Mouse (Mus musculus) hindbrain, postnatal 0 days (tissue): ENCODE data around the gene Ptges3. TPM values are rescaled to one million over a fixed set of nuclear protein-coding genes. Genes with fewer than 3 reads are reported as not detected.

Experiments used
- ATAC-seq: fragments of 200-750 bp; cut with Nextera tagmentation; 2 replicates; pipeline ENCODE4 v1.8.0; 2017; ENCODE audit warnings: mild to moderate bottlenecking, moderate TSS enrichment, moderate library complexity
- DNase-seq: peaks from one replicate; pipeline ENCODE4 v3.0.0-alpha.2; 2015; ENCODE audit warnings: low spot score
- H3K27ac ChIP-seq: fragments of 300-500 bp; sonication (generic); 2 replicates; pipeline ENCODE4 v1.5.1; 2014; ENCODE audit warnings: mild to moderate bottlenecking
- H3K27me3 ChIP-seq: fragments of 300-500 bp; sonication (generic); 2 replicates; pipeline ENCODE4 v1.6.1; 2014; ENCODE audit warnings: low read length, mixed read lengths; ENCODE audit not compliant: insufficient read depth
- H3K36me3 ChIP-seq: fragments of 300-500 bp; sonication (generic); 2 replicates; pipeline ENCODE4 v1.6.1; 2014; ENCODE audit warnings: low read length, mixed read lengths; ENCODE audit not compliant: insufficient read depth
- H3K4me1 ChIP-seq: fragments of 300-500 bp; sonication (generic); 2 replicates; pipeline ENCODE4 v1.6.1; 2014; ENCODE audit warnings: antibody characterized with exemption, low read length, mixed read lengths; ENCODE audit not compliant: insufficient read depth
- H3K4me2 ChIP-seq: fragments of 300-500 bp; sonication (generic); 2 replicates; pipeline ENCODE4 v1.6.1; 2014; ENCODE audit warnings: low read depth, mild to moderate bottlenecking, low read length, moderate library complexity, mixed read lengths
- H3K4me3 ChIP-seq: fragments of 300-500 bp; sonication (generic); 2 replicates; pipeline ENCODE4 v1.5.1; 2014; ENCODE audit warnings: low read length
- H3K9ac ChIP-seq: fragments of 300-500 bp; sonication (generic); replicated peaks from 2 replicates; pipeline ENCODE4 v1.6.1; 2014; ENCODE audit warnings: mild to moderate bottlenecking, low read length, moderate library complexity, mixed read lengths
- H3K9me3 ChIP-seq: fragments of 300-500 bp; sonication (generic); 2 replicates; pipeline ENCODE4 v1.6.1; 2016; ENCODE audit warnings: low read length, mixed read lengths
- CTCF ChIP-seq: IDR thresholded peaks from 2 replicates; pipeline ENCODE4 v1.5.1; 2016; ENCODE audit warnings: antibody characterized with exemption, control low read depth, low read depth
- WGBS: fragments of 180-500 bp; shearing (Covaris S2); extraction: QIAGEN DNeasy Blood & Tissue Kit; methylation state at CpG from one replicate; pipeline ENCODE4 v1.1.7; 2014; 5-methylcytosine and 5-hydroxymethylcytosine counted together
- polyA plus RNA-seq: library from polyadenylated mRNA; unstranded; fragments of >200 nt; fragmentation: Nextera tagmentation; extraction: Ambion mirVana; gene quantifications from 2 replicates; pipeline ENCODE4 v1.2.1, GENCODE M21; 2015
- total RNA-seq: library from RNA; depleted of rRNA; stranded (reverse); fragments of >200 nt; gene quantifications from 2 replicates; pipeline ENCODE4 v1.2.3, GENCODE M21; 2014

The Ptges3 gene
- total and polyA plus RNA-seq, 2 experiments from 2014 or later, result 87.7 to 417 TPM

GRCm38 (mm10) chr10:128093496-128094294 is 34.9 kb downstream of the Ptges3 start:
- peak overlapping the region; percentile 72 for H3K4me3 ChIP-seq
- no peak for TF ChIP-seq CTCF
- peaks cover 27% of the 10 kb centered on the region for H3K4me1 ChIP-seq
- DNase-seq (peak; percentile 19), ATAC-seq (no peak)
- no peaks in the 10 kb centered on the region for H3K27me3 ChIP-seq
- H3K9me3 ChIP-seq, result no peaks in the 10 kb centered on the region
- peak overlapping the region; percentile 78 for H3K27ac ChIP-seq
- peaks cover 13% of the 10 kb centered on the region for H3K36me3 ChIP-seq
- H3K4me2 ChIP-seq, result peak overlapping the region; percentile 88
- H3K9ac ChIP-seq, result peak overlapping the region; percentile 61
- 17% methylated on average over 13 of the region's 13 CpGs for WGBS

GRCm38 (mm10) chr10:128094340-128094968 is 35.7 kb downstream of the Ptges3 start:
- H3K27ac ChIP-seq, result peak overlapping the region; percentile 78; the same call in 1 of the 2 replicates
- no peaks in the 10 kb centered on the region for H3K27me3 ChIP-seq
- 0 out of 2 replicates have a peak overlapping the region, but pooled peaks have one; percentile 22 for H3K9ac ChIP-seq
- H3K36me3 ChIP-seq, result peaks cover 6% of the 10 kb centered on the region
- DNase-seq (peak; percentile 79), ATAC-seq (no peak)
- WGBS, result 10% methylated on average over 19 of the region's 19 CpGs
- H3K4me3 ChIP-seq, result peak overlapping the region; percentile 72
- TF ChIP-seq CTCF, result no peak
- H3K9me3 ChIP-seq, result no peaks in the 10 kb centered on the region
- peaks cover 27% of the 10 kb centered on the region for H3K4me1 ChIP-seq
- H3K4me2 ChIP-seq, result peak overlapping the region; percentile 88

- Histone ChIP-seq H3K9ac (no peak overlapping the region), H3K9me3 (no peaks in the 10 kb centered on the region), H3K4me3 (no peak overlapping the region), H3K4me2 (peak overlapping the region; percentile 88), H3K4me1 (peaks cover 27% of the 10 kb centered on the region), H3K27ac (no peak overlapping the region), H3K36me3 (no peaks in the 10 kb centered on the region), H3K27me3 (no peaks in the 10 kb centered on the region)
- DNase-seq, result no peak
- TF ChIP-seq CTCF, result no peak
- ATAC-seq, result no peak
- 33% methylated on average over 9 of the region's 9 CpGs for WGBS
Observed at GRCm38 (mm10) chr10:128095003-128095636, 36.4 kb downstream of the Ptges3 start.

- no peak for TF ChIP-seq CTCF
- 23% methylated on average over 4 of the region's 4 CpGs for WGBS
- H3K4me2 ChIP-seq, result no peak overlapping the region
- no peak overlapping the region for H3K9ac ChIP-seq
- no peaks in the 10 kb centered on the region for H3K27me3 ChIP-seq
- ATAC-seq (no peak), DNase-seq (no peak)
- H3K36me3 ChIP-seq, result no peaks in the 10 kb centered on the region
- peaks cover 26% of the 10 kb centered on the region for H3K4me1 ChIP-seq
- H3K9me3 ChIP-seq, result no peaks in the 10 kb centered on the region
- H3K27ac ChIP-seq, result no peak overlapping the region
- H3K4me3 ChIP-seq, result peak overlapping the region; percentile 100; the same call in 1 of the 2 replicates
Observed at GRCm38 (mm10) chr10:128096313-128096692, 37.5 kb downstream of the Ptges3 start.

- ATAC-seq (peak; percentile 84), DNase-seq (peak; percentile 95)
- Histone ChIP-seq H3K9ac (peak overlapping the region; percentile 92), H3K27ac (peak overlapping the region; percentile 79), H3K9me3 (no peaks in the 10 kb centered on the region), H3K36me3 (no peaks in the 10 kb centered on the region), H3K4me2 (peak overlapping the region; percentile 75), H3K27me3 (no peaks in the 10 kb centered on the region), H3K4me1 (peaks cover 20% of the 10 kb centered on the region), H3K4me3 (peak overlapping the region; percentile 100)
- peak; percentile 45; the same call in 1 of the 2 replicates for TF ChIP-seq CTCF
- WGBS, result under 1% methylated on average over 76 of the region's 86 CpGs
Observed at GRCm38 (mm10) chr10:128096693-128097586, 38.2 kb downstream of the Ptges3 start.

GRCm38 (mm10) chr10:128097587-128097971 is 38.8 kb downstream of the Ptges3 start:
- H3K36me3 ChIP-seq, result no peaks in the 10 kb centered on the region
- H3K4me3 ChIP-seq, result peak overlapping the region; percentile 100
- no peak for TF ChIP-seq CTCF
- no peaks in the 10 kb centered on the region for H3K27me3 ChIP-seq
- H3K9ac ChIP-seq, result peak overlapping the region; percentile 92
- H3K27ac ChIP-seq, result peak overlapping the region; percentile 79
- H3K9me3 ChIP-seq, result no peaks in the 10 kb centered on the region
- under 1% methylated on average over 13 of the region's 13 CpGs for WGBS
- H3K4me1 ChIP-seq, result peaks cover 16% of the 10 kb centered on the region
- DNase-seq, result peak; percentile 75
- ATAC-seq, result no peak
- peak overlapping the region; percentile 75 for H3K4me2 ChIP-seq
